Mouse (Mus musculus): Measurements from ENCODE around the gene Spink8. TPM values are rescaled to one million over a fixed set of nuclear protein-coding genes. Genes with fewer than 3 reads are reported as not detected.

The Spink8 gene
- total RNA-seq, 2 experiments from 2014 or later, result not detected

DNA sequence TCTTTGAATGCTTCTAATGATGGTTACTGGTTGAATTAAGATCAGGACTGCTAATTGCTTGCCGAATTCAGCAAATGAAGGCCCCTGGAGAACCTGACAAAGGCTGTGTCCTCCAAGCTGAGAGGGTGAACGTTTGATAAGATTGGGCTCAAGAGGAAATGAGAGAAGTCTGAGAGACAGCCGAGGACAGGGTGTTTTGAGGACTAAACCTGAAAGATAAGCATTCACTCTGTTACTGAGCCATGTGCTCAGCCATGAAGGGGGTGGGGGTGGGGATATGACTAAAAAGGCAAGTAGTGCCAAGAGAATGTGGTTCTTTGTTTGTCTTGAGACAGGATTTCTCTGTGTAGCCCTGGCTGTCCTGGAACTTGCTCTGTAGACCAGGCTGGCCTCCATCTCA, 51.0 kb downstream of the Spink8 start:
- no peak for ATAC-seq (replicated peaks; ENCODE audit: low FRiP score, poor library complexity, severe bottlenecking)

DNA sequence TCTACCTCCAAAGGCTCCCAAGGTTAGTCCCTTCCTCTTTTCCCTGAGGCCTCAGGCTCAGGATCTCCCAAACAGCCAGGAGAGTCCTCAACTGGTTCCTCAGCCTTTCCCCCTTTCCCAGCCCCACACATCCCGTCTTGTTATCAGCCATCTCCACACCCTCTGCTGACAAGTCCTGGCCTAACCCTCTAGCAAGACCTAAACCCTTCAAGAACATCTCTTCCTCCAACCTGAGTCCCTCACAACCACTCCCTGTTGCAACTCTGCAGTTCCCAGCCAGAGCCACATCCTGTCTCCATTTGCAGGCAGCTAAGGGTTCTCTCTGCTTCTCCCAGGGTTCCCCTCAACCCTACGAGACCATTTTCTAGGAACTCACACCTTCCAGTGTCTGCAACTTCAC, 54.1 kb downstream of the Spink8 start:
- ATAC-seq (replicated peaks; ENCODE audit: low FRiP score, poor library complexity, severe bottlenecking), result no peak

DNA sequence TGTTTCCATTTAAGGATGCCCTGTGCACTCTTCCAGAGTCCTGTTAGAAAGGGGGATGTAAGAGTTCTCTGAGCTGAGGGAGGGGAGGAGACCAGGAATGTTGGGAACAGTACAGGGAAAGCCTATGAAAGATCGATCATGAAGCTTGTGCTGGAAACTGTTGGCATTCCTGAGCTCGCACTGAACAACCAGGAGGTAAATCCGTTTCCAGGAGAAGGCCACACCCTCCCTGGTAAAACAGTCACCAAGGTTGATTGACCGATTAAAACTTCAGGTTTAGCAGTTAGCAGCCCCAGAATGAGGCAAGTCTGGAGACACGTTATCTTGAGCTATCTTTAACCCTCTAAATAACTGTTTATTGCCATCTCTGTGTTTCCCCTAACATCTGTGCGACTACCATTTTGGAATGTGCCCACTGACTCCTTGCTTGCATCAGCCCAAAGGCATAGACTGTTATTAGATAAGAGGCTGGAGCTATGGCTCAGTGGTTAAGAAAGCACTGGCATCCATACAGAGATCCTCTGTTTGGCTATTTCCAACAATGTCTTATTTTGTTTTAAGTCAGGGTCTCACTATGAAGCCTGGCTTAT, 59.0 kb downstream of the Spink8 start:
- no peak for ATAC-seq (replicated peaks; ENCODE audit: low FRiP score, poor library complexity, severe bottlenecking)

DNA sequence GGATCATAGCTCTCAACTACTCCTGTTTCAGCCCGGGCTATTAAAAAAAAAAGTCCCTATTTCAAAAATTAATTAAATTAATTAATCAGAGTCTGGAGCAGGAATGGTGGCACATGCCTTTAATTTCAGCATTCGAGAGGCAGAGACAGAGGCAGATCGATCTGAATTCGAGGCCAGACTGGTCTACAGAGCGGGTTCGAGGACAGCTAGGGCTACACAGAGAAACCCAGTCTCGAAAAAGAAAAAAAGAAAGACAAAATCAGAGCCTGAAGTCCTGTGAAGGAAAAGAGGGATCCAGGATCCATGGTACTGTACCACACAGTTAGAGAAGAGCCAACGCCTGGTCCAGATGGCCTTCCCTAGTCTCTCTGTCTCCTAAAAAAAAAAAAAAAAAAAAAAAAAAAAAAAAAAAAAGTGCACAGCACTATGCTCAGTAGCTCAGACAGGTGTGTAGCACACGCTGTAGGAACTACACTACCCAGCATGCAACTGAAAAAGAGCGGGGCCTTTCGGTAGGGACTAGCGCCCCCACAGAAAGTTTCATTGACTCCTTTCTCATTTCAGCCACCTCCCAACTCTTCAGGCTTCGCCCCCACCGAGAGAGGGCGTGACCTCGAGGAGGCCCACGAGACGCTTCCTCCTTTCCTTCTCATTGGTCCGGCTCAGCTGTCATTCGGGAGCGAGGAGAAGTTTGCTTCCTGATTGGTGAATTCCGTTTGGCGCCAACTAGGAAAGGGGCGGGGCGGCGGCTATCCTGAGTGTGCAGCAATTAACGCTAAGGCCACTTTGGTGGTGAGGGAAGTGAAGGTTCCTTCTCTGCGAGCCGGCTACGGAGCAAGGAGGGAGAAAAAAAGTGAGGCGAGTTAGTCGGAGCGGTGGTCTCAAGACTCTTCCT, 63.0 kb downstream of the Spink8 start, which contains the start of gene Cdc25a:
TSS of gene Cdc25a (plus strand) at position 783 of the 895 bp plus-strand sequence.
- peak; percentile 98 for ATAC-seq (replicated peaks; ENCODE audit: low FRiP score, poor library complexity, severe bottlenecking)

DNA sequence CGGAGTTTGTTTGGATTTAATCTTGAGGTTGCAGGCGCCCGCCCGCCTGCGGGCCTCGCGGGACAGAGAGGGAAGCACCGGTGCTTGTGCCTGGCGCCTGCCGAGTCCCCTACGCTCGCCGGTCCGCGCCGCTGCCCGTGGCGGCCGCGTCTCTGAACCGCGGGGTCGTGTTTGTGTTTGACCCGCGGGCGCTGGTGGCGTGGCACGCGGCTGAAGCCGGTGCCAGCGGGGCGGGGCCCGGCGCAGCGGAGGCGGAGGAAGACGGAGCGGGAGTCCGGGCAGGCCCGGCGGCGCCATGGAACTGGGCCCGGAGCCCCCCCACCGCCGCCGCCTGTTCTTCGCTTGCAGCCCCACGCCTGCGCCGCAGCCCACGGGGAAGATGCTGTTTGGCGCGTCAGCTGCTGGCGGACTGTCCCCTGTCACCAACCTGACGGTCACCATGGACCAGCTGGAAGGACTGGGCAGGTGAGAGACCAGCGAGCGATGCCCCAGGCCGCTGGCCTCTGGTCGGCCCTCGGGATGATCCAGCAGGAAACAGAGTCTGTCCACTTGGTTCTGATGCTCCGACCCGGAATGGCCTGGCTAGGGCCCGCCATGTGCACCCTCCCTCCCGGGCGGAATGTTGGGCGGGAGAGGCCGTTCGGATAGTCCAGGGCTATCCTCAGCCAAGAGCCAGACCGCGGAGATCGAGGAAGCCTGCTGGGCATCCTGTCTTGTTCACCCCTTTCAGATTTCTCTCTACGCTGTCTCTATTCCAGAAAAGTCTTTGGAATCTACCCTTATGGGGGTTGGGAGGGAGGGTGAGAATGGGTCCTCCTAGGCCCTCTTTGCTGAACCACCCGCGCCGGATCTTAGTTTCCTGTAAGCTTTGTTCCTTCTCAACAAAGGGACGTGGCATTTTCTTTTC, 63.9 kb downstream of the Spink8 start:
- ATAC-seq (replicated peaks; ENCODE audit: low FRiP score, poor library complexity, severe bottlenecking), result peak; percentile 51

Other genes starting within 250 kb of the Spink8 start
- gene Fbxw15, start 244.0 kb upstream of the Spink8 start, total RNA-seq (2015; ENCODE audit: low replicate concordance), result not detected in 2 replicates
- gene Fbxw15, start 244.0 kb upstream of the Spink8 start, total RNA-seq (2017; ENCODE audit: low replicate concordance), result not detected in 2 replicates
- gene Fbxw24, start 186.2 kb upstream of the Spink8 start, total RNA-seq (2015; ENCODE audit: low replicate concordance), result not detected in 2 replicates
- not detected in 2 replicates for gene Fbxw24, start 186.2 kb upstream of the Spink8 start, total RNA-seq (2017; ENCODE audit: low replicate concordance)
- gene Fbxw25, start 147.6 kb upstream of the Spink8 start, total RNA-seq (2015; ENCODE audit: low replicate concordance), result not detected in 2 replicates
- gene Fbxw25, start 147.6 kb upstream of the Spink8 start, total RNA-seq (2017; ENCODE audit: low replicate concordance), result not detected in 2 replicates
- not detected in 2 replicates for gene Fbxw18, start 109.6 kb upstream of the Spink8 start, total RNA-seq (2015; ENCODE audit: low replicate concordance)
- not detected in 2 replicates for gene Fbxw18, start 109.6 kb upstream of the Spink8 start, total RNA-seq (2017; ENCODE audit: low replicate concordance)
- not detected in 2 replicates for gene Fbxw26, start 66.2 kb upstream of the Spink8 start, total RNA-seq (2015; ENCODE audit: low replicate concordance)
- not detected in 2 replicates for gene Fbxw26, start 66.2 kb upstream of the Spink8 start, total RNA-seq (2017; ENCODE audit: low replicate concordance)
- not detected in 2 replicates for gene Fbxw27, start 21.6 kb upstream of the Spink8 start, total RNA-seq (2015; ENCODE audit: low replicate concordance)
- not detected in 2 replicates for gene Fbxw27, start 21.6 kb upstream of the Spink8 start, total RNA-seq (2017; ENCODE audit: low replicate concordance)
- 14.4 and 17.6 TPM in 2 replicates for gene Nme6, start 20.5 kb downstream of the Spink8 start, total RNA-seq (2015; ENCODE audit: low replicate concordance)
- 5.6 and 13.3 TPM in 2 replicates for gene Nme6, start 20.5 kb downstream of the Spink8 start, total RNA-seq (2017; ENCODE audit: low replicate concordance)
- 1,587 and 1,606 TPM in 2 replicates for gene Camp, start 37.3 kb downstream of the Spink8 start, total RNA-seq (2015; ENCODE audit: low replicate concordance)
- 742 and 898 TPM in 2 replicates for gene Camp, start 37.3 kb downstream of the Spink8 start, total RNA-seq (2017; ENCODE audit: low replicate concordance)
- 10.0 and 11.1 TPM in 2 replicates for gene Cdc25a, start 63.3 kb downstream of the Spink8 start, total RNA-seq (2015; ENCODE audit: low replicate concordance)
- gene Cdc25a, start 63.3 kb downstream of the Spink8 start, total RNA-seq (2017; ENCODE audit: low replicate concordance), result 13.5 and 15.8 TPM in 2 replicates
- gene Map4, start 119.2 kb downstream of the Spink8 start, total RNA-seq (2015; ENCODE audit: low replicate concordance), result 12.1 and 14.2 TPM in 2 replicates
- gene Map4, start 119.2 kb downstream of the Spink8 start, total RNA-seq (2017; ENCODE audit: low replicate concordance), result 6.0 and 10.5 TPM in 2 replicates